In the genomic region with DNA sequence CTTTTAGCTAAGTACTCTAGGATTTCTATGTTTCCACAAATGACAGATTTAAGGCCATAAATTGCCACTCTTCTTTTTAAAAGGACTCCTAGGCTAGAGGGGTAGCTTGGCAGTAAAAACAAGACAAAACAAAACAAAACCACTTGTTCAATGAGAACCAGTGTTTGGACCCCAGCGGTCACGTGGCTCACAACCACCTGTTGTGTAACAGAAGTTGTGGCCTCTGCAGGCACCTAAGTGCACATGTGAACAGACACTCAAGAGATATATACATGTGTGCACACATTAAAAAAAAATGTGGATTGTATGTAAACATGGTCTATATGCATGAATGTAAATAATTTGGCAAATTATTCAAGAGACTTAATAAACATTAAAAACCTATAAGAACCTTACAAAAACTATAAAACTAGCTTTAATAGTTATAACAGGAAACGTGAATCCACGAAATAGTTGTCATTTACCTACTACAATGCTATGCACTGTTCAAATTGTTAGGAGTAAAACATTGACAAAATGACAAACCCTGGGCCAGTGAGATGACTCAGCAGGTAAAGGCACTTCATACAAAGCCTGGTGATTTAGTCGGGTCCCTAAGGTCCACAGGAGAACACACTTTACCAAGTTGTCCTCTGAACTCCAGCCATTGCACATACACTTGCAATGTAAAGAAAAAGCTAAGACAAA, we compare ENCODE assay signal across 19 mouse cellular contexts. TPM values are rescaled to one million over a fixed set of nuclear protein-coding genes. Genes with fewer than 3 reads are reported as not detected.
DNase-seq lines count a peak whose midpoint lies in the region; ATAC-seq and TF ChIP-seq lines count a peak whose summit lies in the region.
"Had no signal": no experiment of that assay in that cellular context is flagged by ENCODE, and none has a peak within 500 bp of the region (broad histone marks: within the 10 kb centered on the region; RNA-seq: fewer than 3 reads in every experiment).

No protein-coding gene starts in this region.

- H3K4me3 ChIP-seq in forebrain, embryonic 10.5 days: no peak overlapping the region
- no peak overlapping the region for H3K4me3 ChIP-seq in forebrain, embryonic 13.5 days
- no peak overlapping the region for H3K4me3 ChIP-seq in kidney, postnatal 0 days (replicated peaks; ENCODE audit: low read depth, low read length)
- H3K4me3 ChIP-seq in liver, embryonic 14.5 days (ENCODE audit: insufficient read depth in 1 of 2, low read depth in 2 of 2, low read length in 2 of 2): 0 out of 4 replicates have a peak overlapping the region, but pooled peaks of 1 of the 2 experiments have one; percentile 5
- H3K4me3 ChIP-seq in midbrain, embryonic 16.5 days (ENCODE audit: low read depth, low read length): no peak overlapping the region
- H3K4me3 ChIP-seq: limb, embryonic 15.5 days; midbrain, embryonic 12.5 days; stomach, embryonic 15.5 days had no signal

- H3K4me1 ChIP-seq in forebrain, embryonic 10.5 days: peaks cover 28% of the 10 kb centered on the region
- peaks cover 24% of the 10 kb centered on the region for H3K4me1 ChIP-seq in forebrain, embryonic 13.5 days
- H3K4me1 ChIP-seq in kidney, postnatal 0 days (replicated peaks; ENCODE audit: insufficient read depth, low read length): peaks cover 20% of the 10 kb centered on the region
- peaks cover 35 to 38% of the 10 kb centered on the region in 2 experiments for H3K4me1 ChIP-seq in liver, embryonic 14.5 days (replicated peaks; ENCODE audit: control insufficient read depth in 2 of 2, insufficient read depth in 2 of 2, low read length in 1 of 2)
- peaks cover 16% of the 10 kb centered on the region for H3K4me1 ChIP-seq in midbrain, embryonic 16.5 days (ENCODE audit: control insufficient read depth, insufficient read depth, low read length)
- H3K4me1 ChIP-seq: stomach, embryonic 15.5 days had no signal

- H3K9me3 ChIP-seq in forebrain, embryonic 10.5 days: no peaks in the 10 kb centered on the region
- H3K9me3 ChIP-seq in forebrain, embryonic 13.5 days (replicated peaks): no peaks in the 10 kb centered on the region
- no peaks in the 10 kb centered on the region for H3K9me3 ChIP-seq in kidney, postnatal 0 days (replicated peaks; ENCODE audit: low read length)
- no peaks in the 10 kb centered on the region for H3K9me3 ChIP-seq in liver, embryonic 14.5 days (ENCODE audit: control insufficient read depth, low read length)
- no peaks in the 10 kb centered on the region for H3K9me3 ChIP-seq in midbrain, embryonic 16.5 days (replicated peaks; ENCODE audit: control insufficient read depth, low read length, poor library complexity, severe bottlenecking)
- H3K9me3 ChIP-seq: limb, embryonic 15.5 days; midbrain, embryonic 12.5 days; stomach, embryonic 15.5 days had no signal

- DNase-seq in forebrain, embryonic 10.5 days (ENCODE audit: extremely low spot score, low spot score): peak; percentile 8
- peak; percentile 34 for DNase-seq in c-Kit-negative CD71-positive TER-119-positive erythroid progenitor cells, embryonic 14.5 days (ENCODE audit: low read depth, low spot score)
- no peak for DNase-seq in kidney, postnatal 0 days (ENCODE audit: low spot score)
- no peak for DNase-seq in liver, embryonic 14.5 days (ENCODE audit: low read depth in 3 of 3, low spot score in 3 of 3)
- DNase-seq in layer of hippocampus, adult 8-10 months (ENCODE audit: low spot score in 2 of 2): no peak
- no peak for DNase-seq in left cerebral cortex, postnatal 25 days (ENCODE audit: low spot score in 2 of 2)
- DNase-seq: cerebellum, adult 8-10 months; forebrain, postnatal 0 days; gastrocnemius, postnatal 14 days; right cerebral cortex, adult 18-20 months; thymus, postnatal 14 days had no signal

- TF ChIP-seq EP300 in liver, embryonic 14.5 days (IDR thresholded peaks at IDR 0.05; ENCODE audit: low read depth): peak; percentile 18; the same call in 1 of the 2 replicates

- no peak for TF ChIP-seq CTCF in kidney, postnatal 0 days (IDR thresholded peaks at IDR 0.05; ENCODE audit: low read depth)
- no peak for TF ChIP-seq CTCF in liver, embryonic 14.5 days (IDR thresholded peaks at IDR 0.05; ENCODE audit: low read depth)

- H3K36me3 ChIP-seq in forebrain, embryonic 10.5 days (replicated peaks): peaks cover 24% of the 10 kb centered on the region
- H3K36me3 ChIP-seq in forebrain, embryonic 13.5 days (ENCODE audit: poor library complexity, severe bottlenecking): peaks cover 3% of the 10 kb centered on the region
- no peaks in the 10 kb centered on the region for H3K36me3 ChIP-seq in kidney, postnatal 0 days (ENCODE audit: insufficient read depth, low read length)
- peaks cover 10% of the 10 kb centered on the region for H3K36me3 ChIP-seq in liver, embryonic 14.5 days (replicated peaks; ENCODE audit: control insufficient read depth, insufficient read depth, low read depth)
- no peaks in the 10 kb centered on the region for H3K36me3 ChIP-seq in midbrain, embryonic 16.5 days (ENCODE audit: control insufficient read depth, insufficient read depth, low read length)
- H3K36me3 ChIP-seq: stomach, embryonic 15.5 days had no signal

- no peak overlapping the region for H3K27ac ChIP-seq in forebrain, embryonic 10.5 days
- H3K27ac ChIP-seq in forebrain, embryonic 13.5 days: no peak overlapping the region
- peak overlapping the region; percentile 72 for H3K27ac ChIP-seq in kidney, postnatal 0 days
- H3K27ac ChIP-seq in liver, embryonic 14.5 days: peak overlapping the region; percentile 35
- no peak overlapping the region for H3K27ac ChIP-seq in midbrain, embryonic 16.5 days (ENCODE audit: low read length)
- H3K27ac ChIP-seq: limb, embryonic 15.5 days; macrophage; midbrain, embryonic 12.5 days; stomach, embryonic 15.5 days had no signal

- H3K4me2 ChIP-seq in forebrain, embryonic 13.5 days: no peak overlapping the region
- no peak overlapping the region for H3K4me2 ChIP-seq in kidney, postnatal 0 days (ENCODE audit: low read length)
- H3K4me2 ChIP-seq in liver, embryonic 14.5 days (ENCODE audit: low read depth): peak overlapping the region; percentile 47
- no peak overlapping the region for H3K4me2 ChIP-seq in midbrain, embryonic 16.5 days (ENCODE audit: low read length)
- H3K4me2 ChIP-seq: heart, embryonic 11.5 days; limb, embryonic 15.5 days; midbrain, embryonic 12.5 days; stomach, embryonic 15.5 days had no signal

- 94% methylated on average over 5 of the region's 5 CpGs for WGBS in forebrain, embryonic 10.5 days
- WGBS in forebrain, embryonic 13.5 days: 87% methylated on average over 5 of the region's 5 CpGs
- WGBS in kidney, postnatal 0 days: 64% methylated on average over 5 of the region's 5 CpGs
- 61% methylated on average over 5 of the region's 5 CpGs for WGBS in liver, embryonic 14.5 days (ENCODE audit: insufficient replicate concordance)
- 93% methylated on average over 5 of the region's 5 CpGs for whole genome bisulfite sequencing in midbrain, embryonic 16.5 days

- H3K27me3 ChIP-seq in forebrain, embryonic 10.5 days (ENCODE audit: poor library complexity, severe bottlenecking): no peaks in the 10 kb centered on the region
- H3K27me3 ChIP-seq in forebrain, embryonic 13.5 days: no peaks in the 10 kb centered on the region
- no peaks in the 10 kb centered on the region for H3K27me3 ChIP-seq in kidney, postnatal 0 days (ENCODE audit: insufficient read depth, low read length)
- H3K27me3 ChIP-seq in liver, embryonic 14.5 days (ENCODE audit: control insufficient read depth, insufficient read depth, low read length): no peaks in the 10 kb centered on the region
- no peaks in the 10 kb centered on the region for H3K27me3 ChIP-seq in midbrain, embryonic 16.5 days (ENCODE audit: control insufficient read depth, insufficient read depth, low read depth, low read length)
- H3K27me3 ChIP-seq: limb, embryonic 15.5 days; midbrain, embryonic 12.5 days; stomach, embryonic 15.5 days had no signal

- H3K9ac ChIP-seq in forebrain, embryonic 13.5 days: no peak overlapping the region
- H3K9ac ChIP-seq in kidney, postnatal 0 days (ENCODE audit: low read depth, low read length): no peak overlapping the region
- H3K9ac ChIP-seq in liver, embryonic 14.5 days (replicated peaks): peak overlapping the region; percentile 18
- H3K9ac ChIP-seq in midbrain, embryonic 16.5 days (ENCODE audit: low read depth, low read length): no peak overlapping the region
- H3K9ac ChIP-seq: forebrain, postnatal 0 days; limb, embryonic 15.5 days; midbrain, embryonic 12.5 days; stomach, embryonic 15.5 days had no signal

- intact Hi-C loops in left cerebral cortex, postnatal 25 days (cut with DNase I): no loop called here

- ATAC-seq in forebrain, embryonic 13.5 days: no peak
- ATAC-seq in kidney, postnatal 0 days (replicated peaks; ENCODE audit: low FRiP score, low read depth): no peak
- ATAC-seq in liver, embryonic 14.5 days (ENCODE audit: insufficient read depth): no peak
- ATAC-seq in midbrain, embryonic 16.5 days: no peak
- ATAC-seq: forebrain, postnatal 0 days; hindbrain, embryonic 16.5 days had no signal

RNA-seq across cellular contexts. Expression of gene Scaf11, which starts 3.8 kb away (rescaled TPM):
- 105 and 106 TPM in 2 replicates for polyA plus RNA-seq in forebrain, embryonic 10.5 days (2016; fragmentation: Nextera tagmentation; extraction: Ambion mirVana)
- 70.1 and 80.3 TPM in 2 replicates for polyA plus RNA-seq in forebrain, embryonic 13.5 days (2015; fragmentation: Nextera tagmentation; extraction: Ambion mirVana)
- polyA plus RNA-seq in kidney, postnatal 0 days (2015; fragmentation: Nextera tagmentation; extraction: Ambion mirVana): 80.0 and 81.5 TPM in 2 replicates
- 11.8 and 19.4 TPM in 2 replicates for polyA plus RNA-seq in liver, embryonic 14.5 days (2012; rRNA removed)
- 37.1 and 37.9 TPM in 2 replicates for polyA plus RNA-seq in liver, embryonic 14.5 days (2014; fragmentation: Nextera tagmentation; extraction: Ambion mirVana)
- polyA plus RNA-seq in midbrain, embryonic 16.5 days (2015; fragmentation: Nextera tagmentation; extraction: Ambion mirVana): 39.1 and 44.9 TPM in 2 replicates
- 10 to 100 TPM; 54.0 to 62.6 (median 60.0) TPM for total RNA-seq in layer of hippocampus, adult 8-10 months (2022)
- total RNA-seq in left cerebral cortex, postnatal 25 days (2021): 10 to 100 TPM; 44.8 to 47.8 TPM

Comparison
In these comparisons a context has a peak if more than half of its experiments do, and no peak if none do; other contexts are left out.
1. DNase-seq: peak in forebrain, embryonic 10.5 days (single experiment) and c-Kit-negative CD71-positive TER-119-positive erythroid progenitor cells, embryonic 14.5 days (single experiment); none in kidney, postnatal 0 days (single experiment), liver, embryonic 14.5 days (0 of 3), layer of hippocampus, adult 8-10 months (0 of 2) and left cerebral cortex, postnatal 25 days (0 of 2).
2. H3K27ac ChIP-seq: peak in kidney, postnatal 0 days (single experiment) and liver, embryonic 14.5 days (single experiment); none in forebrain, embryonic 10.5 days (single experiment), forebrain, embryonic 13.5 days (single experiment) and midbrain, embryonic 16.5 days (single experiment).